Mouse (Mus musculus): ENCODE measurements around the gene Tcn2. TPM values are rescaled to one million over a fixed set of nuclear protein-coding genes. Genes with fewer than 3 reads are reported as not detected.

The Tcn2 gene
- 49.4 and 56.2 TPM in 2 replicates for polyA plus RNA-seq (2015; fragmentation: Nextera tagmentation; extraction: Ambion mirVana)

DNA sequence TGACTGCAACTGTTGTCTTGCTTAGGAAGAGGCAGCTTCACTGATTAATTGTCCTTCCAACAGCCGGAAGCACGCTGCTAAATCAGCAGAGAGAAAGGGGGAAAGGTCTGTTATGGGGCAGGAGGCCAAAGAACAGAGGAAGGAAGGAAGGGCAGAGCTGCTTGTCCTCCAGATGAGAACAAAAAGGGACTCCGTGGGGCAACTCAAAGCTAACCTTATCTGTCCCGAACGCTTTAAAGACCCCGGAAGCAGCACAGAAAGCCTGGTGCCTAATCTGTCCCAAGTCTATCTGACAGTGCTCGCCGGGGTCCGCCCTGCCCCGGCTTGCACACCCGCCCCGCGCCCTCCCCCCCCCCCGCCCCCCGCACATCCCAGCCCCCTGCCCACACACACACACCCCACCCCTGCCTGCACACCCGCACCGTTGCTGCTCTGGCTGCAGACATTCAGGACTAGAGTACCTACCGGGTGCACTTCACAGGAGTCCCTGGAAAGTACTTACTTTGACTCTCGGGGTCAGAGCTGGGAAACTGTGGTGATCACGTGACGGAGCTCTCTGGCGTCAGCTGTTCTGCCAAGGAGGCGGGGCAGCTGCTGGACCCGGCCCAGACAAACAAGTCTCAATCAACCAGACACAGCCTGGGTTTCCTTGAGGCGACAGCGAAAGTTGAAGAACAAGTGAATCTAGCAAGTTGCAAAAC is at the start of gene Tcn2:
TSS of gene Tcn2 (minus strand) at position 649 of the 701 bp plus-strand sequence.
- Histone ChIP-seq H3K4me2 (peak within 1 kb of the TSS; percentile 72), H3K27ac (no peak within 1 kb of the TSS), H3K4me1 (peaks cover 10% of the 10 kb centered on the region), H3K27me3 (no peaks in the 10 kb centered on the region), H3K9me3 (no peaks in the 10 kb centered on the region), H3K36me3 (peaks cover 4% of the 10 kb centered on the region; the same call in 1 of the 2 replicates), H3K9ac (peak within 1 kb of the TSS; percentile 23; the same call in 1 of the 2 replicates), H3K4me3 (peak within 1 kb of the TSS; percentile 49)
- peak; percentile 79 for ATAC-seq (ENCODE audit: insufficient number of reproducible peaks, low FRiP score, low TSS enrichment, low read depth)
- under 1% methylated on average over 21 of the region's 26 CpGs for WGBS

DNA sequence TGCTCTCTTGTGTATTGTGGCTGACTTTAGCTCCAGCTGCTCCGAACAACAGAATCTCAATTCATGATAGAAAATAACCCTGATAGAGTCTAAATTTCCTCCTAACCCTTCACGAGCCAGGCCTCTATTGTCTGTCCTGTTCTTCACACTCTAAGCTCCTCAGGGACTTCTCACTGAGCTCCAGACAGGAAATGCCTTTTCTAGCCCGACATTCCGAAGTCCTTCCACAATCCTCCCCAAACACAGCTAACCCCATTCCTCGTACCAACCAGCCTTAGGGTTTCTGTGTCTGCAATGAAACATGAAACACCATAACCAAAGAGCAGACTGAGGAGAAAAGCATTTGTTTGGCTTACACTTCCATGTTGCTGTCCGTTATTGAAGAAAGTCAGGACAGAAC is 49.6 kb upstream of the Tcn2 start:
- Histone ChIP-seq H3K9me3 (no peaks in the 10 kb centered on the region), H3K27ac (0 out of 2 replicates have a peak overlapping the region, but pooled peaks have one; percentile 27), H3K4me1 (peaks cover 13% of the 10 kb centered on the region), H3K36me3 (peaks cover 44% of the 10 kb centered on the region), H3K27me3 (no peaks in the 10 kb centered on the region), H3K4me2 (no peak overlapping the region), H3K4me3 (no peak overlapping the region), H3K9ac (no peak overlapping the region)
- WGBS, result 54% methylated on average over 6 of the region's 6 CpGs
- no peak for ATAC-seq (ENCODE audit: insufficient number of reproducible peaks, low FRiP score, low TSS enrichment, low read depth)

DNA sequence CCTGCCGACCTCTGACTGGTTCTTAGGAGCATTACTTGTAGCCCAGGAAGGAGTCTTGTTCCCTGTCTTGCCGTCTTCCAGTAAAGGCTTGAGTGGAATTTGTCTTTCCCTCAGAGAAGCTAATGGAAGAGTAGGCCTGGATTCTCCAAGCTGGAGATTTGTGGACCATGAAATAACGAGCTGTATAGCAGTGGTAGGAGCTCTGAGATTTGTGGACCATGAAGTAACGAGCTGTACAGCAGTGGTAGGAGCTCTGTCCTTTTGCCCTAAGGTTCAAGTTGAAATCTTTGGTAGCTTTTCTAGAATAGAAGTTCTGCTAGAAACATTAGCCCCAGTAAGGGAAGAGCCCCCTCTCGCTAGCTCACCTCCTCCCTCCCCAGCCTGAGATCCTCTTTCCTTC is 46.5 kb upstream of the Tcn2 start:
- H3K4me1 ChIP-seq, result peaks cover 5% of the 10 kb centered on the region
- H3K4me2 ChIP-seq, result no peak overlapping the region
- 85% methylated on average over 5 of the region's 5 CpGs for WGBS
- H3K27me3 ChIP-seq, result no peaks in the 10 kb centered on the region
- no peak overlapping the region for H3K27ac ChIP-seq
- no peak for ATAC-seq (ENCODE audit: insufficient number of reproducible peaks, low FRiP score, low TSS enrichment, low read depth)
- no peak overlapping the region for H3K9ac ChIP-seq
- H3K36me3 ChIP-seq, result peaks cover 75% of the 10 kb centered on the region
- no peak overlapping the region for H3K4me3 ChIP-seq
- no peaks in the 10 kb centered on the region for H3K9me3 ChIP-seq

DNA sequence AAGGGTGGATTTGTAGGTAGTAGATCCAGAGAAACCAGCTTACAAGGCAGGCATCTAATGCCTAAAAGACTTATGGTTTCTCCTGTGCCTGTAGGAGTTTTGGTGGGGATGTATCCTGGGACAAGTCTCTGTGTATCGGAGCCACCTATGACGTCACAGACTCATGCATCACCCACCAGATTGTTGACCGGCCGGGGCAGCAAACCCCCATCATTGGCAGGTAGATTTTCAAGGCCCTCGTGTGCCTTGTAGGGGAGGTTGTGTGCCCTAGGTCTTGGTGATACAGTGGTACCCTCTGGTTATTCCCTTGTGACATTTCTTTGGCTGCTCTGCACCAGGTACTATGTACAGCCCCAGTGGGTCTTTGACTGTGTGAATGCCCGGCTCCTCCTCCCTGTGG is 44.7 kb upstream of the Tcn2 start, which contains the start of gene 4930556J24Rik:
TSS of gene 4930556J24Rik (minus strand) at position 101 of the 400 bp plus-strand sequence.
- WGBS, result 92% methylated on average over 6 of the region's 6 CpGs
- H3K4me1 ChIP-seq, result no peaks in the 10 kb centered on the region
- H3K27ac ChIP-seq, result no peak within 1 kb of the TSS
- no peaks in the 10 kb centered on the region for H3K9me3 ChIP-seq
- no peaks in the 10 kb centered on the region for H3K27me3 ChIP-seq
- no peak within 1 kb of the TSS for H3K9ac ChIP-seq
- no peak within 1 kb of the TSS for H3K4me3 ChIP-seq
- H3K36me3 ChIP-seq, result peaks cover 92% of the 10 kb centered on the region
- ATAC-seq (ENCODE audit: insufficient number of reproducible peaks, low FRiP score, low TSS enrichment, low read depth), result no peak
- no peak within 1 kb of the TSS for H3K4me2 ChIP-seq

DNA sequence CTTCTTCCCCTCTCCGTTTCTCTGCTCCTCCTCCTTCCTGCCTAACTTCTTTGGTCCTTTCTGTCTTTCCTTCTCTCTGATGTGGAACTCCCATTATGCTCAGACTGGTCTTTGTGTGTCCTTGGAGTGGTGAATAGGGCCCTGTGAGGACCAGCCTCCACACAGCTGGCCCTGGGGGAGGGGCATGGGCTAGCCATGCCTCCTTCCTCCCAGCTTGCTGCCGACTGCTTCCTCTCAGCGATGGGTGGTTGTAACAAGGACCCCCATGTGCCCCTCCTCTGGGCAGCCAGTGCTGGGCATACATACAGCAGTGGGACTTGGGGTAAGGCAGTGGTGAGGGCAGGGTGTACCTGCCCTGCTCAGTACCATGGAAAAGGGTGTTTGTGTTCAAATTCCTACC is 42.4 kb upstream of the Tcn2 start:
- no peak overlapping the region for H3K27ac ChIP-seq
- H3K4me1 ChIP-seq, result no peaks in the 10 kb centered on the region
- peaks cover 100% of the 10 kb centered on the region for H3K36me3 ChIP-seq
- 80% methylated on average over 3 of the region's 3 CpGs for WGBS
- no peak overlapping the region for H3K4me2 ChIP-seq
- no peak overlapping the region for H3K9ac ChIP-seq
- H3K27me3 ChIP-seq, result no peaks in the 10 kb centered on the region
- no peaks in the 10 kb centered on the region for H3K9me3 ChIP-seq
- ATAC-seq (ENCODE audit: insufficient number of reproducible peaks, low FRiP score, low TSS enrichment, low read depth), result no peak
- no peak overlapping the region for H3K4me3 ChIP-seq

DNA sequence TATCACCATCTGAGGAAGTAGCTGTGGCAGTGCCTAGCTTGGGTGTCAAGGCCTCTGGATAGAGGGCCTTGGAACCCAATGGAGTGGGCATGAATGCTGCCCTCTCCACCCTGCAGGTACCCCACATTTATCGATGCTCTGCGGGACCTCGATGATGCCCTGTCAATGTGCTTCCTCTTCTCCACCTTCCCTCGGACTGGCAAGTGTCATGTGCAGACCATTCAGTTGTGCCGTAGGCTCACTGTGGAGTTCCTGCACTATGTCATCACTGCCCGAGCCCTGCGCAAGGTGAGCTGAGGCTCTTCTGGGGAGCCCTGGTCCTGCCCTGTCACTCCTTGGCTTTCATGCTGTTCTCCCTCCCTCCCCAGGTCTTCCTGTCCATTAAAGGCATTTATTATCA is 41.1 kb upstream of the Tcn2 start:
- ATAC-seq (ENCODE audit: insufficient number of reproducible peaks, low FRiP score, low TSS enrichment, low read depth), result no peak
- Histone ChIP-seq H3K4me3 (no peak overlapping the region), H3K4me1 (no peaks in the 10 kb centered on the region), H3K27ac (no peak overlapping the region), H3K4me2 (no peak overlapping the region), H3K36me3 (peaks cover 98% of the 10 kb centered on the region), H3K27me3 (no peaks in the 10 kb centered on the region), H3K9ac (no peak overlapping the region), H3K9me3 (no peaks in the 10 kb centered on the region)
- WGBS, result 94% methylated on average over 7 of the region's 7 CpGs

DNA sequence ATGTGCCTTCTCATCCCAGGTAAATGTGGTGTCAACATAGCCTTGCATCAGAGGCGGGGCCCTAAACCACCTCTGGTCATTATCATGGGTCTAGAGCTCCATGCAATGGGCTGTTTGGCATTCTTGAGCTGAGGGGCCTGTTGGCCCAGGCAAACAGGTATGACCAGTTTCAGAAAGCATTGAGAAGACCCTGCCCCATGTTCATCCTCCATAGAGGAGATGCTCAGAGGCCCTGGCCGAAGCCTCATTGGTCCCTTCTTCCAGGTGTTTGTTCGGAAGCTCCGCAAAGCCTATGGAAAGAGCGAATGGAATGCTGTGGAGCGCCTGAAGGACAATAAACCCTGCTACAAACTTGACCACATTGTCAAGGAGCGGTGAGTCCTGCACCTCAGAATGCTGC is 38.4 kb upstream of the Tcn2 start:
- 95% methylated on average over 7 of the region's 7 CpGs for WGBS
- Histone ChIP-seq H3K9me3 (no peaks in the 10 kb centered on the region), H3K4me1 (peaks cover 1% of the 10 kb centered on the region; the same call in 1 of the 2 replicates), H3K27me3 (no peaks in the 10 kb centered on the region), H3K4me2 (no peak overlapping the region), H3K27ac (no peak overlapping the region), H3K4me3 (no peak overlapping the region), H3K9ac (no peak overlapping the region), H3K36me3 (peaks cover 75% of the 10 kb centered on the region)
- no peak for ATAC-seq (ENCODE audit: insufficient number of reproducible peaks, low FRiP score, low TSS enrichment, low read depth)

DNA sequence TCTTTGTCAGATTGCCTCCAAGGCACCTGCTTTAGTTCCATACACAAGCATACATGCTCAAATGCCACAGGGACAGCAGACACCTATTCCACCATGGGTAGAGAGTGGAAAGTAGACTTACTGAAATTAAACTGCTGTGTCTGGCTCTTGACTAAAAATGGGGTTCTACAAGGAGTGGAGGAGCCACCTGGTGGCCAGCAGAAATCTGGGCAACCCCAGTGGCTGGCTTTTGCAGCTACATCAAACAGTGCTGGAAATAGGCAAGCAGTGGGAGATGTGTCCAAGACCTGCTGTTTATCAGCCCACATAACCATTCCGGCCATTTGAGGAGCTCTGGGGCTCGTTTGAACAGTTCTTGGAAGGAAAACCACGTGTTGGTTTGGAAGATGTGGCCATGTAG is 37.9 kb upstream of the Tcn2 start:
- H3K4me1 ChIP-seq, result peaks cover 6% of the 10 kb centered on the region
- H3K9ac ChIP-seq, result no peak overlapping the region
- peaks cover 70% of the 10 kb centered on the region for H3K36me3 ChIP-seq
- ATAC-seq (ENCODE audit: insufficient number of reproducible peaks, low FRiP score, low TSS enrichment, low read depth), result no peak
- no peak overlapping the region for H3K27ac ChIP-seq
- H3K27me3 ChIP-seq, result no peaks in the 10 kb centered on the region
- no peak overlapping the region for H3K4me3 ChIP-seq
- H3K4me2 ChIP-seq, result no peak overlapping the region
- 80% methylated on average over 3 of the region's 3 CpGs for WGBS
- H3K9me3 ChIP-seq, result no peaks in the 10 kb centered on the region

DNA sequence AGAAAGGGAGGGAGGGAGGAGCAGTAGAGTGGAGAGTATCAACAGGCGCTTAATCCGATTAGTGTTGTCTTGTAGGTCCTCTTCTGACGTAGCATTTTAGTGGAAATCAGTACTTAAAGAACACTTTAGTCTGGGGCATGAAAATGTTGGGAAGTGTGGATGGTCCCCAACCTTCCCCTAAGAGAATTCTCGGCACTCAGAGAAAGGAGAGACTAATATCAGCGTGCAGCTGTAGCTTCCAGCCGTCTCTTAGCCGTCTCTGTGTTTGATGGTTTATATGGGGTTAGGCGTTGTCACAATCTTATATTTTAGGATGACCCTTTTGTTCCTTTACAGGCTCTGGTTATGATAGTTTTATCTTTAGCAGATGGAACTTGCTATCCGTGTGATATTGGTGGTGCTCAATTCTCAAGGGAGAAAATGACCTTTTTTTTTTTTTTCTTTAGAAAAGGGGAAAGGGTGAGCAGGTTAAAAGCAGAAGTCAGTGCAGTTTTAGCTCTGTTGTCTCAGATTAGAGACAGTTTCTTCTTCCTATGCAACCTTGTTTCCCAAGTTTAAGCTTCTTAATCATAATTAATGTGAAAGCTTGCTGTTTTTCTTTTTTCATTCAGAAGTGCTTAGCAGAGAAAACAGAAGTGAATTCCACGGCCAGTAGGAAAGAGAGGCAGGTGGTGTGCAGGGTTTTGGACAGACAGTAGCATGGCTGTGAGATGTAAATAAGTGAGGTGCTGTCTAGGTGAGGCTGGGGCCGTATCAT is 32.6 kb upstream of the Tcn2 start:
- Histone ChIP-seq H3K4me3 (peak overlapping the region; percentile 86), H3K4me1 (peaks cover 12% of the 10 kb centered on the region), H3K27me3 (no peaks in the 10 kb centered on the region), H3K9ac (peak overlapping the region; percentile 81), H3K9me3 (no peaks in the 10 kb centered on the region), H3K36me3 (peaks cover 18% of the 10 kb centered on the region), H3K27ac (peak overlapping the region; percentile 75), H3K4me2 (peak overlapping the region; percentile 67)
- no peak for ATAC-seq (ENCODE audit: insufficient number of reproducible peaks, low FRiP score, low TSS enrichment, low read depth)
- WGBS, result 13% methylated on average over 11 of the region's 11 CpGs

DNA sequence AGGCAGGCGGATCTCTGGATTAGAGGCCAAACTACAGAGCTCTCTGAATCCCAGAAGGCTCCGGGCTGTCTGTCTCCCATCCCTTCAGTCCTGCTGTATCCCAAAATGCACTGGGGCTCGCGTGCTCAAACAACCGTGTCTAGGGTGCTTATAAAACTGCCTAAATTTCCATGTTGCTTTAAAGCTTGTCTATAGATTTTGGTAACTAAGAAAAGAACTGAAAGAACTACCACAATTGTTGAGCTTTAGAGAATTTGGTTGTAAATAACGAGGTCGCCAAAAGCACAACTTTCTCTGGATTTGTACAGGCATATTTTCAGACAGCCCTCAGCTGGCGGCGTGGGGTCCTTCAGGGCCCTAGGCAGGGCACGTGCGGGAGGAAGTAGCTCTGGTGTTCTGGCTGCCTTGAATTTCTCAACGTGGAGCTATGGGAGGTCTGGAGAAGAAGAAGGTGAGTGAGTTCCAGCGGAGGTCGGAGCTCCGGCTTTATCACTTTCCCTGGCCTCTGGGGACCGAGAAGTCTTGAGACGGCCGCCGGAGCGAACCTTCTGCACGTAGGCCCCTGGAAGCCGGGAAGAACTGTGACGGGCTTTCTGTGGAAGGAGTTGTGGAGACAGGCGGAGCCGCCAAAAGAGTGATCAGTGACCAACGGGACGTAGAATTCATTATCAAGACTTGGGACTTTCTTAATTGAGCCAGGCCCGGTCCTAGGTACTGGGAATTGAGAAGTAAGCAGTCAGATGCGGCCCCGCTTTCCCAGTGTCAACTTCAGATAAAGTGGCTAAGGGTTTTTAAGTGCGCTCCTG is 31.9 kb upstream of the Tcn2 start, which contains the start of gene Pes1:
TSS of gene Pes1 (plus strand) at position 366 of the 806 bp plus-strand sequence.
- H3K9me3 ChIP-seq, result no peaks in the 10 kb centered on the region
- H3K9ac ChIP-seq, result peak within 1 kb of the TSS; percentile 81
- peak within 1 kb of the TSS; percentile 86 for H3K4me3 ChIP-seq
- peaks cover 12% of the 10 kb centered on the region for H3K4me1 ChIP-seq
- H3K4me2 ChIP-seq, result peak within 1 kb of the TSS; percentile 67
- H3K36me3 ChIP-seq, result peaks cover 10% of the 10 kb centered on the region
- H3K27ac ChIP-seq, result peak within 1 kb of the TSS; percentile 75
- no peaks in the 10 kb centered on the region for H3K27me3 ChIP-seq
- peak; percentile 86 for ATAC-seq (ENCODE audit: insufficient number of reproducible peaks, low FRiP score, low TSS enrichment, low read depth)
- under 1% methylated on average over 31 of the region's 31 CpGs for WGBS

DNA sequence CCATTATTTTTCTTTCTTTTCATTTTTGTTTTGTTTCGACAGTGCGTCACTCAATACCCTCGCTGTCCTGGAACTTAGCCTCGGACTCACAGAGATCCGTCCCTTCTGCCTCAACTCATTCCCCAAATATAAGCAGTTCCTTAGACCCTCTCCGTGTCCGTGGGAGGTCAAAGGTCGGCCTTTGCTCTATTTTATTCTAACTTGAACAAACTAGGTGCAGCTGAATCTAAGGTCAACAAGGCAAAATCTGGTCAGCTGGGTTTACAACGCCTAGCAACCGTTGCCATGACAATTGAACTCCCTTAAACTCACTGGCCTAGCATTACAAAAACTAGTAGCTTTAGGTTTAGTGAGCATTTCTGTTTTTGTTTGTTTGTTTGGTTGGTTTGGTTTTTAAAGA is 31.2 kb upstream of the Tcn2 start:
- Histone ChIP-seq H3K9ac (no peak overlapping the region), H3K4me1 (peaks cover 12% of the 10 kb centered on the region), H3K4me3 (peak overlapping the region; percentile 86)

More for the DNA sequence above, 31.2 kb upstream of the Tcn2 start:
- 89% methylated on average over 10 of the region's 10 CpGs for WGBS
- Histone ChIP-seq H3K4me2 (peak overlapping the region; percentile 67), H3K9me3 (no peaks in the 10 kb centered on the region), H3K36me3 (peaks cover 5% of the 10 kb centered on the region), H3K27me3 (no peaks in the 10 kb centered on the region), H3K27ac (0 out of 2 replicates have a peak overlapping the region, but pooled peaks have one; percentile 75)
- no peak for ATAC-seq (ENCODE audit: insufficient number of reproducible peaks, low FRiP score, low TSS enrichment, low read depth)
